Mouse (Mus musculus) lung, embryonic 16.5 days (tissue): ENCODE results near the gene Uchl5. TPM values are rescaled to one million over a fixed set of nuclear protein-coding genes. Genes with fewer than 3 reads are reported as not detected.

Source experiments
- ATAC-seq: fragments of 200-750 bp; cut with Nextera tagmentation; 2 replicates; pipeline ENCODE4 v1.8.0; 2017; ENCODE audit warnings: low read depth, mild to moderate bottlenecking, moderate library complexity
- H3K27ac ChIP-seq: fragments of 300-500 bp; sonication (generic); 2 replicates; pipeline ENCODE4 v1.5.1; 2014; ENCODE audit warnings: mild to moderate bottlenecking, control low read depth, low read length
- H3K27me3 ChIP-seq: fragments of 300-500 bp; sonication (generic); 2 replicates; pipeline ENCODE4 v1.6.1; 2014; ENCODE audit warnings: low read depth, low read length, mixed read lengths; ENCODE audit not compliant: control insufficient read depth, insufficient read depth
- H3K36me3 ChIP-seq: fragments of 300-500 bp; sonication (generic); 2 replicates; pipeline ENCODE4 v1.6.1; 2014; ENCODE audit warnings: low read length; ENCODE audit not compliant: control insufficient read depth, insufficient read depth
- H3K4me1 ChIP-seq: fragments of 300-500 bp; sonication (generic); replicated peaks from 2 replicates; pipeline ENCODE4 v1.6.1; 2014; ENCODE audit warnings: low read length, mixed read lengths; ENCODE audit not compliant: control insufficient read depth, insufficient read depth
- H3K4me2 ChIP-seq: fragments of 300-500 bp; sonication (generic); 2 replicates; pipeline ENCODE4 v1.6.1; 2014; ENCODE audit warnings: low read depth, low read length, control low read depth
- H3K4me3 ChIP-seq: fragments of 300-500 bp; sonication (generic); 2 replicates; pipeline ENCODE4 v1.5.1; 2014; ENCODE audit warnings: mild to moderate bottlenecking, low read length, control low read depth
- H3K9ac ChIP-seq: fragments of 300-500 bp; sonication (generic); 2 replicates; pipeline ENCODE4 v1.6.1; 2014; ENCODE audit warnings: low read length, control low read depth
- H3K9me3 ChIP-seq: fragments of 300-500 bp; sonication (generic); 2 replicates; pipeline ENCODE4 v1.6.1; 2016; ENCODE audit warnings: low read length; ENCODE audit not compliant: control insufficient read depth
- WGBS: fragments of 180-500 bp; shearing (Covaris S2); extraction: QIAGEN DNeasy Blood & Tissue Kit; methylation state at CpG from one replicate; pipeline ENCODE4 v1.1.7; 2014; 5-methylcytosine and 5-hydroxymethylcytosine counted together
- polyA plus RNA-seq: library from polyadenylated mRNA; unstranded; fragments of >200 nt; fragmentation: Nextera tagmentation; extraction: Ambion mirVana; gene quantifications from 2 replicates; pipeline ENCODE4 v1.2.1, GENCODE M21; 2015

Gene Uchl5
- polyA plus RNA-seq, 1 experiment from 2014 or later = 89.3 TPM

DNA sequence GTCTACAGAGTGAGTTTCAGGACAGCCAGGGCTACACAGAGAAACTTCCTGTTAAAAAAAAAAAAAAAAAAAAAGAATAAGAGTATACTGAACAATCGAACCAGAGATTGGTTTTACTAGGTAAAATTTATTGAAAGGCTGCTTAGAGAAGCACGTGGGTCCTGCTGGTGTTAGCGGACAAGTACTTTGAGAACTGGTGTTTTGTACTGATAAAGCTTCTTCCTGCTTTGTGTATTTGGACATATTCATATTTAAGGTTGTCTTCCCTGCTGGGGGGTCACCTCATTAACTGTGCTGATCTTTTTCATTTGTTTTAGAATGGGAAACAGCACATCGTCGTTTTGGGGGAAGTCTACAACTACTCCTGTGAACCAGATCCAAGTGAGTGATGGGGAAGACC is 35.7 kb upstream of the Uchl5 start:
- no peak overlapping the region for H3K27ac ChIP-seq
- H3K4me1 ChIP-seq = no peaks in the 10 kb centered on the region
- no peak for ATAC-seq
- peaks cover 16% of the 10 kb centered on the region for H3K36me3 ChIP-seq
- H3K9ac ChIP-seq = no peak overlapping the region
- no peaks in the 10 kb centered on the region for H3K9me3 ChIP-seq
- no peak overlapping the region for H3K4me3 ChIP-seq
- no peaks in the 10 kb centered on the region for H3K27me3 ChIP-seq
- H3K4me2 ChIP-seq = no peak overlapping the region
- 86% methylated on average over 5 of the region's 5 CpGs for WGBS

DNA sequence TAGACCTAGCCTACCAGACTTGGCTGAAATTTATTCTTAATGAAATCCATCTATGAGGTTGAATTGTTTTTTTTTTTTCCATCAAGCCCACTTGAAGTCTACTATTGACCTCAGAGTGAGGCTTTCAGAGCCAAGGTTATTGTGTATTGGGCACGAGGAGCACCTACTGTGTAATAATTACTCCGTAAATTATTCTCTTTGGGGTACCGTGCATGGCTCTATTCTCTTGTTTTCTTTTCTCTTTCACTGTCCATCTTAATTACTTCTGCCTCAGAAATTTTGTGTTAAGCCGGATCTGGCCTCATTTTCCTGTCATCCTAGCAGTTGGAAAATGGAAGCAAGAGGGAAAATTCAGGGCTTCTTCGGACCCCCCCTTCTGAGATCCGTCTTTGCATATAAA is 34.9 kb upstream of the Uchl5 start:
- Histone ChIP-seq H3K27me3 (no peaks in the 10 kb centered on the region), H3K9ac (no peak overlapping the region), H3K27ac (no peak overlapping the region), H3K9me3 (no peaks in the 10 kb centered on the region), H3K4me2 (no peak overlapping the region), H3K4me1 (no peaks in the 10 kb centered on the region), H3K4me3 (no peak overlapping the region), H3K36me3 (peaks cover 22% of the 10 kb centered on the region)
- 92% methylated on average over 6 of the region's 6 CpGs for WGBS
- ATAC-seq = no peak

DNA sequence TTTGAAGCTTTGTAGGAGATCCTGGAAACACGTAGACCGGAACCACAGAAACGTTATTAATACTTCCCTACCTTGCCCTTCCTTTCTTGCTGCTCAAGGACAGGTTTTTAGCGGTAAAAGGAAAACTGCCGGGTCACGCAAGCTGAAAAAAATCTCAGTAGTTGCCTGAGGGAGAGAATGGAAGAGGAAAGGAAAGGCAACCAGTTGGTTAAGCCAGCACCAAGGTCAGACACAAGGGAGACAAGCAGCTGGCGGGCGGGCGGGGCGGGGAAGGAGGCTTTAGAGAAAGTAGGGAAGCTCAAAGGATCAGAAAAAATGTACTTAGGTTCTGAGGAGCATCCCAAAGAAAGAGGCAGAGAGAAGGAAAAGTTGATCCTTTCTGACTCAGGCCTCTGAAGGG is 31.2 kb upstream of the Uchl5 start:
- Histone ChIP-seq H3K9me3 (no peaks in the 10 kb centered on the region), H3K27me3 (no peaks in the 10 kb centered on the region), H3K36me3 (peaks cover 27% of the 10 kb centered on the region), H3K9ac (no peak overlapping the region), H3K4me2 (no peak overlapping the region), H3K27ac (no peak overlapping the region), H3K4me3 (no peak overlapping the region), H3K4me1 (no peaks in the 10 kb centered on the region)
- 92% methylated on average over 10 of the region's 10 CpGs for WGBS
- no peak for ATAC-seq

DNA sequence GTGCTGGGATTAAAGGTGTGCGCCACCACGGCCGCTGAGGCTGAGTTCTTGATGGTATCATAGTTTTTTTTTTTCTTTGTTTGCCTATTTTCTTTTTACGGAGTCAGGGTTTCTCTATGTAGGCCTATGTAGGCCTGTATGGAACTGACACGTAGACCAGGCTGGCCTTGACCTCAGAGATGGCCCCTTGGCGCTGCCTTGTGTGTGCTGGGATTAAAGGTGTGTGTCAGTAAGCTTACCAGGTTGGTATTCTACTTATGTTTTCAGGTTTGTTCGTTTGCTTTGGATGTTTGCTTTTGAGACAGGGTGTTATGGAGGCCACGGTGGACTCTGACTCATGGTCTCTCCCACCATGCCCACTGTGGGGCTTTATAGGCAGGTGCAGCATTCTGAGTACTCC is 14.9 kb upstream of the Uchl5 start:
- Histone ChIP-seq H3K4me3 (no peak overlapping the region), H3K4me2 (no peak overlapping the region), H3K9ac (no peak overlapping the region), H3K9me3 (no peaks in the 10 kb centered on the region), H3K36me3 (peaks cover 30% of the 10 kb centered on the region), H3K4me1 (no peaks in the 10 kb centered on the region), H3K27ac (no peak overlapping the region), H3K27me3 (no peaks in the 10 kb centered on the region)
- no peak for ATAC-seq
- 84% methylated on average over 8 of the region's 8 CpGs for WGBS

DNA sequence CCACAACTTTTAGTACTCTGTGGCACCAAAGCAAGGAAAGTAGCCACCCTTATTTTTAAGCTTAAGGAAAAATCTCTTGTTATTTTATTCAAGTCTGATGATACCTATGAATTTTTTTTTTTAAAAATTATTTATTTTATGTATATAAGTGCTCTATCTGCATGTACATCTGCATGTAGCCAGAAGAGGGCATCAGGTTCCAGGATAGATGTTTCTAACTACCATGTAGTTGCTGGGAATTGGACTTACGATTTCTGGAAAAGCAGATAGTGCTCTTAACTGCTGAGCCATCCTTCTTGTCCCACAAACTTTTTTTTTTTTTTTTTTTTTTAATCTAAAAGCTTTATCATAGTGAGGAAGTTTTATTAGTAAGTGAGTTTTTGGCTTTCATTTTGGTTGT is 12.6 kb upstream of the Uchl5 start:
- H3K4me3 ChIP-seq = no peak overlapping the region
- no peak for ATAC-seq
- no peak overlapping the region for H3K4me2 ChIP-seq
- H3K36me3 ChIP-seq = peaks cover 21% of the 10 kb centered on the region
- no peaks in the 10 kb centered on the region for H3K4me1 ChIP-seq
- no peaks in the 10 kb centered on the region for H3K9me3 ChIP-seq
- H3K9ac ChIP-seq = no peak overlapping the region
- H3K27ac ChIP-seq = no peak overlapping the region
- H3K27me3 ChIP-seq = no peaks in the 10 kb centered on the region
- WGBS = 53% methylated on average over 1 of the region's 1 CpGs

DNA sequence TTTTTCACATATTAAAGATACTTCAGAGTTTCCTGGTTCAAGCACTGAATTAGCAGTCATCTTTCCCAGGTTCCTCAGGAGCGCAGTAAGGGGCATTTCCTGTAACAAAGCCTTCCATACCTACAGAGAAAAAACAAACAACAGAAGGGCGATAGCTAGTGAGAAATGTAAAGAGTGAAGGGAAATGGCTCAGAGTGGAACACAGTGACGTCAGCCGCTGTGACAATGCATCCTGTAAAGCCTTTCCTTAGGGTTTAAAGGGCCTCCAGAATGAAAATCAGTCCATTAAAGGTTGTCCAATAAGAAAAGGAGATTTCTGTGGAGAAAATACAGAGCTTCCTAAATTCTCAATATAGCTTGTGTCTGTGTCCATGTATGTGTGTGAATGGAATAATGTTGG is 11.3 kb upstream of the Uchl5 start:
- ATAC-seq = no peak
- Histone ChIP-seq H3K27ac (no peak overlapping the region), H3K9me3 (no peaks in the 10 kb centered on the region), H3K27me3 (no peaks in the 10 kb centered on the region), H3K4me3 (no peak overlapping the region), H3K4me1 (no peaks in the 10 kb centered on the region; the same call in 1 of the 2 replicates), H3K4me2 (no peak overlapping the region), H3K9ac (no peak overlapping the region), H3K36me3 (peaks cover 13% of the 10 kb centered on the region)
- WGBS = 71% methylated on average over 4 of the region's 4 CpGs

DNA sequence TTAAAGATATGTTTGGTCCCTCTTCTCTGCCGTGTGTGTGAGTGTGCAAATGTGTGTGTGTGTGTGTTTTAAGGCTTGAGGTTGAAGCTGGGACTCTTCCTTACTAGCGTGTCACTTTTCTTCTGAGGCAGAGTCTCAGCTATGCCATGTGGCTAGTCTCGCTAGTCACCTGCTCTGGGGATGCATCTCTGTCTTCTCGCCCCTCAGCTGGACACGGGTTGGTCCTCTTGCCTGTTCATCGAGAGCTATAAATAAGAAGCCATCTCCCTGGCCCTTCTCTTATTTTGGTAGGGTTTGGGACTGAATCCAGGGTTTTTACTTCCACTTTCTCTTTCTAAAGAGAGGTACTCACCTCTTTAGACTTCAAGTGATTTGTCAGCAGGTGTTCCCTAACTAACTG is 10.8 kb upstream of the Uchl5 start:
- no peaks in the 10 kb centered on the region for H3K9me3 ChIP-seq
- H3K4me1 ChIP-seq = no peaks in the 10 kb centered on the region; the same call in 1 of the 2 replicates
- peaks cover 10% of the 10 kb centered on the region for H3K36me3 ChIP-seq
- no peak overlapping the region for H3K9ac ChIP-seq
- 91% methylated on average over 6 of the region's 6 CpGs for WGBS
- no peak overlapping the region for H3K27ac ChIP-seq
- no peak overlapping the region for H3K4me3 ChIP-seq
- no peaks in the 10 kb centered on the region for H3K27me3 ChIP-seq
- H3K4me2 ChIP-seq = no peak overlapping the region
- no peak for ATAC-seq

DNA sequence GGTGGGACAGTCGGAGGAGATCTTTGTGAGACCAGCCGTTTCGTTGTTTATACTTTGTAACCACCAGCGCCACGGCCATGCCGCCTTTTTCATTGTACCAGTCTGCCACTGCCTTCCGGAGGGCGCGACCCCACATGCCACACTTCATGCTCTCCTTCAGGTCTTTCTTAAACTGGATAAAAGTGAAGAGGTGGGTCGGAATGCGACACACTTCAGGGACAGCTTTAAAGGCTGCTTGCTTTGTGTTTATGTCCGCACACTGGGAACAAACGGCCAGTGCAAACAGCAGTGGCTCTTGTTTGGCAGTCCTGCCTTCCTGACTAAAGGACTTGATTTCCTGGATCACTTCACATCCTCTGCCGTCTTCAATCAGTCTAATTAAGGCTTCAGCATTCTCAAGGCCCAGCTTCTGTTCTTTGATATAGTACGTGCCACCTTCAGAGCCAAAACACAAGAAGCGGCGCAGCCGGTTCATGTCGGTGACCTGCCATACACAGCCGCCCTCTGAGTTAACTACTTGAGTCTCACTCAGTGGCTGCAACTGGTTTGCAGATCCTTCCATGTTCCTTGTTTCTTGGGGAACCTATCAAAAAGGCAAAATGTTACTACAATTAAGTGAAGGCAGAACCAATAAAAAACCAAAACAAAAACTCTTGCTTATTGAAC is 6.5 kb upstream of the Uchl5 start:
- peak overlapping the region; percentile 65 for H3K27ac ChIP-seq
- no peaks in the 10 kb centered on the region for H3K27me3 ChIP-seq
- ATAC-seq = peak; percentile 83
- peaks cover 3% of the 10 kb centered on the region for H3K4me1 ChIP-seq
- WGBS = 34% methylated on average over 20 of the region's 20 CpGs
- 0 out of 2 replicates have a peak, but pooled peaks cover under 1% of the 10 kb centered on the region for H3K36me3 ChIP-seq
- H3K9ac ChIP-seq = peak overlapping the region; percentile 24; the same call in 1 of the 2 replicates
- H3K4me3 ChIP-seq = no peak overlapping the region
- peak overlapping the region; percentile 28 for H3K4me2 ChIP-seq
- no peaks in the 10 kb centered on the region for H3K9me3 ChIP-seq

DNA sequence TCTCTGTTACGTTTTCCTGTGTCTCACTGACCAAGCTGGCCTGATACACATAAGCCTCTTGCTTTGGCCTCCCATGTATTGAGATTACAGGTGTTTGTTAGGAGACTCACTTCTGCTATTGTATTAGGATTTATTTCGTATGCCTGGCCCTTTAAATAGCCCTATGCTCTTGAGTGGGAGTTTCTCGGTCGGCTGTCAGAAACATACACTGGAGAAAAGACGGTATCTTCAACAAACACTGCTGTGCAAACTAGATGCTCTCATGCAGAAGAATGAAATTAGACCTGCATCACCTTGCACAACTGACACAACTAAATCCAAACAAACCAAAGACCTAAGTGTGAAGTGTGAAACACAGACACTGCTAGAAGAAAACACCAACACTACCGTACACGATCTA is 4.0 kb upstream of the Uchl5 start:
- Histone ChIP-seq H3K36me3 (no peaks in the 10 kb centered on the region), H3K27ac (no peak overlapping the region), H3K4me3 (no peak overlapping the region), H3K9ac (no peak overlapping the region), H3K27me3 (no peaks in the 10 kb centered on the region), H3K4me1 (peaks cover 3% of the 10 kb centered on the region), H3K9me3 (no peaks in the 10 kb centered on the region), H3K4me2 (peak overlapping the region; percentile 3; the same call in 1 of the 2 replicates)
- WGBS = 52% methylated on average over 7 of the region's 7 CpGs
- ATAC-seq = no peak

DNA sequence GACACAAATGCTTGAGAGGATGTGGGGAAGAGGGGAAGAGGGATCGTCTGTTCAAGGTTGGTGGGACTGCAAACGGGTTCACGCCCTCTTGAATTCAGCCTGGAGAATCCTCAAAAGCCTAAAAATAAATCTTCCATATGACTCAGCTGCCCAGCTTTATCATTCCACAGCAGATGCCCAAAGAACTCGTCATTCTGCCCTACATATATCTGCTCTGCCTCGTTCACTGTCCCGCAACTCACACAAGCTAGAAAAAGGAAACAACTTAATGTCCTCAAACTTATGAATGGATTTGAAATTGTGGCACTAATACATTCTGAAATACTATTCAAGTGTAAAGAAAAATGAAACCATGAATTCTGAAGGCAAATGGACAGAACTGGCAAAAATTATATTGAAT is 3.2 kb upstream of the Uchl5 start:
- 69% methylated on average over 6 of the region's 6 CpGs for WGBS
- ATAC-seq = no peak
- no peak overlapping the region for H3K9ac ChIP-seq

More for the DNA sequence above, 3.2 kb upstream of the Uchl5 start:
- no peak overlapping the region for H3K4me2 ChIP-seq
- no peaks in the 10 kb centered on the region for H3K36me3 ChIP-seq
- H3K9me3 ChIP-seq = no peaks in the 10 kb centered on the region
- no peak overlapping the region for H3K27ac ChIP-seq
- H3K27me3 ChIP-seq = no peaks in the 10 kb centered on the region
- H3K4me3 ChIP-seq = no peak overlapping the region
- peaks cover 8% of the 10 kb centered on the region for H3K4me1 ChIP-seq
